Mouse (Mus musculus) spleen, postnatal 36 days (tissue): ENCODE results near the gene E130114P18Rik.

Experiments
- DNase-seq, 2 experiments: peaks; one replicate each; pipeline ENCODE4 v3.0.0; 2022; ENCODE audit warnings: low spot score in 2 of 2, mixed read lengths in 1 of 2

E130114P18Rik gene

GRCm38 (mm10) chr4:97805255-97805654, 27.4 kb upstream of the E130114P18Rik start:
- DNase-seq = no peak

- DNase-seq = no peak
Measured at GRCm38 (mm10) chr4:97804638-97805037, 26.8 kb upstream of the E130114P18Rik start.

- DNase-seq = no peak
Measured at GRCm38 (mm10) chr4:97803791-97804190, 25.9 kb upstream of the E130114P18Rik start.

- no peak for DNase-seq
Measured at GRCm38 (mm10) chr4:97796505-97796904, 18.6 kb upstream of the E130114P18Rik start.

- no peak for DNase-seq
Measured at GRCm38 (mm10) chr4:97795957-97796356, 18.1 kb upstream of the E130114P18Rik start.

GRCm38 (mm10) chr4:97794865-97795264, 17.0 kb upstream of the E130114P18Rik start:
- DNase-seq = no peak

GRCm38 (mm10) chr4:97793931-97794330, 16.1 kb upstream of the E130114P18Rik start:
- DNase-seq = no peak

GRCm38 (mm10) chr4:97788537-97788936, 10.7 kb upstream of the E130114P18Rik start:
- DNase-seq = no peak

GRCm38 (mm10) chr4:97787515-97787914, 9.6 kb upstream of the E130114P18Rik start:
- no peak for DNase-seq

GRCm38 (mm10) chr4:97786571-97786970, 8.7 kb upstream of the E130114P18Rik start:
- DNase-seq = no peak

- no peak for DNase-seq
Measured at GRCm38 (mm10) chr4:97785547-97786271, 7.8 kb upstream of the E130114P18Rik start.

- no peak for DNase-seq
Measured at GRCm38 (mm10) chr4:97784236-97784635, 6.4 kb upstream of the E130114P18Rik start.

GRCm38 (mm10) chr4:97783073-97783879, 5.4 kb upstream of the E130114P18Rik start:
- DNase-seq = no peak

- no peak for DNase-seq
Measured at GRCm38 (mm10) chr4:97782497-97782896, 4.6 kb upstream of the E130114P18Rik start.

GRCm38 (mm10) chr4:97782069-97782468, 4.2 kb upstream of the E130114P18Rik start:
- no peak for DNase-seq

GRCm38 (mm10) chr4:97780666-97781435, 3.0 kb upstream of the E130114P18Rik start:
- DNase-seq = no peak

GRCm38 (mm10) chr4:97780024-97780423, 2.1 kb upstream of the E130114P18Rik start:
- DNase-seq = no peak

- no peak for DNase-seq
Measured at GRCm38 (mm10) chr4:97779003-97779930, 1.4 kb upstream of the E130114P18Rik start.

GRCm38 (mm10) chr4:97778211-97779002, 529 bp upstream of the E130114P18Rik start:
- no peak for DNase-seq

GRCm38 (mm10) chr4:97777081-97777705, 685 bp downstream of the E130114P18Rik start:
- no peak for DNase-seq
